Mouse (Mus musculus) midbrain, embryonic 10.5 days (tissue): ENCODE measurements at regions not wholly inside any gene's neighbourhood (a gene's known extent, or its start where the extent isn't known, plus 50 kb on each side); places are given as distances from the start of the nearest gene placed in this dataset. TPM values are rescaled to one million over a fixed set of nuclear protein-coding genes. Genes with fewer than 3 reads are reported as not detected.

ENCODE experiments used
- microRNA-seq: library from miRNA; unstranded; fragments of <30 nt; microRNA quantifications from one replicate; pipeline ENCODE4, GENCODE M21; 2017

Small RNA genes in the stretch of these regions (microRNA-seq; reads per million reads assigned to microRNA genes)
- not detected for gene Gm26259
